Mouse (Mus musculus) ES-E14 (cell line): ENCODE data around the gene Bbs4. TPM values are rescaled to one million over a fixed set of nuclear protein-coding genes. Genes with fewer than 3 reads are reported as not detected.
"Not testable (repeated sequence)": the region's sequence is repeated elsewhere in the genome, so short reads cannot be mapped to it uniquely, and the experiment has no call there.

Experiments
- DNase-seq: peaks from one replicate; pipeline ENCODE4 v3.0.0-alpha.2; 2013; ENCODE audit warnings: low read depth, low spot score
- H3K27ac ChIP-seq: 2 replicates; pipeline ENCODE4 v1.5.1; 2012; ENCODE audit warnings: low read depth, mild to moderate bottlenecking, low read length, moderate library complexity, mixed read lengths; ENCODE audit not compliant: poor library complexity, insufficient read depth, severe bottlenecking
- H3K36me3 ChIP-seq: 2 replicates; pipeline ENCODE4 v1.6.1; 2012; ENCODE audit warnings: mild to moderate bottlenecking, low read length, moderate library complexity, mixed read lengths; ENCODE audit not compliant: control insufficient read depth, poor library complexity, insufficient read depth, severe bottlenecking
- H3K4me1 ChIP-seq, 2 experiments: fragments of 150-350 bp in 1 of 2; sonication (generic) in 1 of 2; 2 replicates each; pipeline ENCODE4 v1.6.1; 2012; ENCODE audit warnings: low read length in 2 of 2, mild to moderate bottlenecking in 1 of 2, mixed read lengths in 1 of 2; ENCODE audit not compliant: control insufficient read depth in 2 of 2, insufficient read depth in 2 of 2, poor library complexity in 1 of 2
- H3K4me3 ChIP-seq, 2 experiments: fragments of 150-350 bp in 1 of 2; sonication (generic) in 1 of 2; 2 replicates each; pipeline ENCODE4 v1.5.1; 2012; ENCODE audit warnings: low read length in 2 of 2, low read depth in 1 of 2, mild to moderate bottlenecking in 1 of 2, mixed read lengths in 1 of 2; ENCODE audit not compliant: insufficient read depth in 1 of 2, poor library complexity in 1 of 2, severe bottlenecking in 1 of 2
- H3K9ac ChIP-seq: 2 replicates; pipeline ENCODE4 v1.6.1; 2012; ENCODE audit warnings: low read depth, mild to moderate bottlenecking, low read length, mixed read lengths; ENCODE audit not compliant: poor library complexity, insufficient read depth, severe bottlenecking
- H3K9me3 ChIP-seq: fragments of 150-350 bp; sonication (generic); 2 replicates; pipeline ENCODE4 v1.6.1; 2012; ENCODE audit warnings: low read depth, mild to moderate bottlenecking, low read length; ENCODE audit not compliant: control insufficient read depth, insufficient read depth
- CHD2 ChIP-seq: IDR thresholded peaks from 2 replicates; pipeline ENCODE4 v1.6.1; 2014; ENCODE audit warnings: mild to moderate bottlenecking, low read depth, low read length, inconsistent platforms
- HCFC1 ChIP-seq: IDR thresholded peaks from 2 replicates; pipeline ENCODE4 v1.6.1; 2012; ENCODE audit warnings: low read length, inconsistent platforms, borderline replicate concordance; ENCODE audit not compliant: insufficient read depth
- MAFK ChIP-seq: IDR thresholded peaks from 2 replicates; pipeline ENCODE4 v1.6.1; 2014; ENCODE audit warnings: mild to moderate bottlenecking, low read depth, low read length, inconsistent platforms; ENCODE audit not compliant: insufficient read depth
- ZC3H11A ChIP-seq: IDR thresholded peaks from 2 replicates; pipeline ENCODE4 v1.6.1; 2012; ENCODE audit warnings: low read depth, mild to moderate bottlenecking, inconsistent platforms, low read length, borderline replicate concordance
- ZNF384 ChIP-seq: IDR thresholded peaks from 2 replicates; pipeline ENCODE4 v1.6.1; 2012; ENCODE audit warnings: low read depth, low read length, inconsistent platforms
- in situ Hi-C, 2 experiments: fragments of 600-800 bp; cut with MboI; formaldehyde crosslinking; loops; one replicate each; pipeline ENCODE4 v1.15.1; 2025; ENCODE audit warnings: low sequenced_read_pairs in 2 of 2, inconsistent platforms in 1 of 2; ENCODE audit not compliant: unreplicated experiment in 2 of 2
- total RNA-seq: library from RNA; depleted of rRNA; stranded (reverse); fragments of 300-350 nt; gene quantifications from 2 replicates; pipeline ENCODE4 v1.2.3, GENCODE M21; 2012

The Bbs4 gene
- total RNA-seq, 1 experiment = 5.8 TPM

- Histone ChIP-seq H3K36me3 (no peaks in the 10 kb centered on the region), H3K4me1 (no peaks in the 10 kb centered on the region), H3K9me3 (peaks cover 5% of the 10 kb centered on the region; the same call in 1 of the 2 replicates), H3K4me3 (no peak overlapping the region), H3K27ac (no peak overlapping the region; the same call in 1 of the 2 replicates), H3K9ac (no peak overlapping the region)
- no peak for DNase-seq
- in situ Hi-C loops = no loop called here
- no peak for TF ChIP-seq ZNF384
Observed at GRCm38 (mm10) chr9:59375626-59376025, 22.3 kb upstream of the Bbs4 start.

GRCm38 (mm10) chr9:59369646-59370045, 16.3 kb upstream of the Bbs4 start:
- Histone ChIP-seq H3K27ac (no peak overlapping the region), H3K4me3 (no peak overlapping the region), H3K36me3 (no peaks in the 10 kb centered on the region), H3K9me3 (peaks cover 5% of the 10 kb centered on the region), H3K4me1 (no peaks in the 10 kb centered on the region), H3K9ac (no peak overlapping the region)
- in situ Hi-C loops = no loop called here
- TF ChIP-seq ZC3H11A (no peak), HCFC1 (no peak), ZNF384 (no peak), MAFK (no peak), CHD2 (no peak)
- no peak for DNase-seq

GRCm38 (mm10) chr9:59369220-59369619, 15.9 kb upstream of the Bbs4 start:
- peaks cover 4% of the 10 kb centered on the region for H3K9me3 ChIP-seq
- in situ Hi-C loops = no loop called here
- no peak for DNase-seq
- TF ChIP-seq HCFC1 (no peak), ZC3H11A (no peak)
- no peaks in the 10 kb centered on the region for H3K4me1 ChIP-seq
- H3K9ac ChIP-seq = no peak overlapping the region
- H3K36me3 ChIP-seq = no peaks in the 10 kb centered on the region
- no peak overlapping the region for H3K27ac ChIP-seq
- no peak overlapping the region for H3K4me3 ChIP-seq

GRCm38 (mm10) chr9:59360487-59360886, 7.2 kb upstream of the Bbs4 start:
- H3K9ac ChIP-seq, DNase-seq, in situ Hi-C loops, H3K4me1 ChIP-seq, H3K27ac ChIP-seq, H3K4me3 ChIP-seq, H3K9me3 ChIP-seq, H3K36me3 ChIP-seq: not testable (repeated sequence)

- H3K4me3 ChIP-seq, H3K36me3 ChIP-seq, H3K4me1 ChIP-seq, H3K9me3 ChIP-seq, H3K9ac ChIP-seq, H3K27ac ChIP-seq, in situ Hi-C loops, DNase-seq: not testable (repeated sequence)
Observed at GRCm38 (mm10) chr9:59358041-59358440, 4.7 kb upstream of the Bbs4 start.
